Mouse (Mus musculus): Measurements from ENCODE around the gene Fam102a. TPM values are rescaled to one million over a fixed set of nuclear protein-coding genes. Genes with fewer than 3 reads are reported as not detected.
A peak's percentile ranks its signal among the peaks of the same experiment; 100 is the strongest.

Gene Fam102a
- total and polyA plus RNA-seq, 3 experiments = 1.3 to 7.8 (median 3.8) TPM

DNA sequence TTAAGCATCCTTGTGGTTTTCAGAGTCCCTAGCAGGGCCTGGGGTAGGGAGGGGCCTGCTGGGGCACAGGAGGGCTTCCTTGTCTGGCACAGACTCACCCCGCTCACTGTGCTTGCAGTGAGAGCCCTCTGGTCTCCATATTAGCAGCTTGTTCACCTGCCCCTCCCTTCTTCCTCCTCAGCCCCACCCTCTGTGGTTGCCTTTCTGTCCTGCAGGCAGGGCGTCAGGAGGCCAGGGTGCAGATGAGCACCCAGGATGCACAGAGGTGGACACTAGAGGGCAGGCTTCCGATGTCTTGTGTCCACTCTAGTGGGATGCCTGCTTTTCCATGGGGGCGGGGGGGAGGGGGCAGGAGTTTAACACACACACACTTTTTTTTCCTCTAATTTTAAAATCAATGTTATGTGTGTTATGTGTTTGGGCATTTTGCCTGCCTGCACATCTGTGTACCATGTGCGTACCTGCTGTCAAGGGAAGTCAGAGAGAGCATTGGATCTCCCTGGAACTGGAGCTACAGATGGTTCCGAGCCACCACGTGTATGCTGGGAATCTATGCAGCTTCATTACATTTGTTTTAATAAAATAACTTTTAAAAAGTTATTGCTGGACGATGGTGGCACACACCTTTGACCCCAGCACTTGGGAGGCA, 66.4 kb downstream of the Fam102a start:
- Histone ChIP-seq H3K79me2 (replicated peaks; ENCODE audit: control insufficient read depth, extremely low read depth, insufficient read depth, poor library complexity, severe bottlenecking) (no peaks in the 10 kb centered on the region), H3K27ac (ENCODE audit: insufficient read depth, low read depth) (no peak overlapping the region), H3K27me3 (replicated peaks) (no peaks in the 10 kb centered on the region), H3K4me2 (ENCODE audit: insufficient read depth, low read depth, poor library complexity, severe bottlenecking) (no peak overlapping the region), H3K4me1 (ENCODE audit: control insufficient read depth in 1 of 2, insufficient read depth in 2 of 2) (peaks cover 0 to 25% of the 10 kb centered on the region in 2 experiments; a peak in 2 of 4 replicates), H3K36me3 (replicated peaks in 1 of 2; ENCODE audit: control insufficient read depth in 1 of 2, insufficient read depth in 1 of 2, low read length in 1 of 2) (peaks cover 20 to 44% of the 10 kb centered on the region in 2 experiments), H3K4me3 (replicated peaks in 1 of 3; ENCODE audit: low read depth in 2 of 3, low read length in 2 of 3, poor library complexity in 1 of 3) (no peak overlapping the region), H3K9me3 (replicated peaks; ENCODE audit: low read length) (no peaks in the 10 kb centered on the region), H3K9ac (ENCODE audit: insufficient read depth, low read depth) (no peak overlapping the region)
- DNase-seq (ENCODE audit: extremely low read depth) = peak; percentile 69
- TF ChIP-seq CTCF (conservative IDR thresholded peaks at IDR 0.05 in 1 of 2, IDR thresholded peaks at IDR 0.05 in 1 of 2; ENCODE audit: low read depth in 2 of 2, low read length in 2 of 2) (peak in 1 of 2 experiments; percentile 59; a peak in 2 of 4 replicates), RCOR1 (conservative IDR thresholded peaks at IDR 0.05; ENCODE audit: low read depth, low read length) (no peak), NRF1 (IDR thresholded peaks at IDR 0.05; ENCODE audit: low read depth, low read length) (no peak), BHLHE40 (IDR thresholded peaks at IDR 0.05; ENCODE audit: low read depth, low read length) (no peak), TCF12 (IDR thresholded peaks at IDR 0.05; ENCODE audit: low read depth, low read length) (no peak), TBP (conservative IDR thresholded peaks at IDR 0.05; ENCODE audit: low read depth, low read length) (no peak)
- dilution Hi-C loops (cut with MboI; ENCODE audit: extremely low pct_ligation_motif_present, extremely low pct_unique_long_range_greater_than_20kb, low sequenced_read_pairs) = no loop called here
- in situ Hi-C loops (cut with MboI; ENCODE audit: low pct_ligation_motif_present, low pct_unique_long_range_greater_than_20kb, low sequenced_read_pairs) = no loop called here

DNA sequence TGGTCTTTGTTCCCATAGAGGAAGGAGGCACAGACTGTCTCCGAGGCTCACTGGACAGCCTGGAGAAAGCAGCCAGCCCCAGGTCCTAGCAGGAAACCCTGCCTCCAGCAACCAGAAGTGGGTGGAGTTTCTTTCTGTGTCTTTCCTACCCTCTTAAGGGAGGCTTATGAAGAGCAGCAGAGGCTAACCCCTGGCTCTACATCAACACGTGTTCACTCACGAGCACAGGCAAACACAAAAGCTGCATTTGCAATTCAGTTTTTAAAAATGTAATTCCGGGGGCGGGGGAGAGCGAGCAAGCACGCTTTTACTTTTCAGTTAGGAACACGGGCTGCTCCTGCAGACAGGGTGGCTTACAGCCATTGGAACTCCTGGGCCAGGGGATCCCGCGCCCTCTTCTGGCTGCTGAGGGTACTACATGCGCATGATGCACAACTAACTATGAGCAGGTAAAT, 67.5 kb downstream of the Fam102a start:
- dilution Hi-C loops (cut with MboI; ENCODE audit: extremely low pct_ligation_motif_present, extremely low pct_unique_long_range_greater_than_20kb, low sequenced_read_pairs) (no loop called here), in situ Hi-C loops (cut with MboI; ENCODE audit: low pct_ligation_motif_present, low pct_unique_long_range_greater_than_20kb, low sequenced_read_pairs) (no loop called here)
- peak; percentile 77 for DNase-seq (ENCODE audit: extremely low read depth)
- H3K27ac ChIP-seq (ENCODE audit: insufficient read depth, low read depth) = no peak overlapping the region
- peaks cover 10 to 33% of the 10 kb centered on the region in 2 experiments for H3K36me3 ChIP-seq (replicated peaks in 1 of 2; ENCODE audit: control insufficient read depth in 1 of 2, insufficient read depth in 1 of 2, low read length in 1 of 2)
- H3K79me2 ChIP-seq (replicated peaks; ENCODE audit: control insufficient read depth, extremely low read depth, insufficient read depth, poor library complexity, severe bottlenecking) = no peaks in the 10 kb centered on the region
- no peak overlapping the region for H3K4me3 ChIP-seq (replicated peaks in 1 of 3; ENCODE audit: low read depth in 2 of 3, low read length in 2 of 3, poor library complexity in 1 of 3)
- H3K9me3 ChIP-seq (replicated peaks; ENCODE audit: low read length) = no peaks in the 10 kb centered on the region
- H3K9ac ChIP-seq (ENCODE audit: insufficient read depth, low read depth) = no peak overlapping the region
- no peak for TF ChIP-seq MEF2A (IDR thresholded peaks at IDR 0.05; ENCODE audit: borderline replicate concordance, low read depth, low read length)
- TF ChIP-seq CTCF (conservative IDR thresholded peaks at IDR 0.05 in 1 of 2, IDR thresholded peaks at IDR 0.05 in 1 of 2; ENCODE audit: low read depth in 2 of 2, low read length in 2 of 2) = peak; percentile 76 to 79
- 0 out of 2 replicates have a peak, but pooled peaks have one; percentile 8 for TF ChIP-seq NELFE (IDR thresholded peaks at IDR 0.05; ENCODE audit: low read depth, low read length)
- peak; percentile 35 for TF ChIP-seq RAD21 (IDR thresholded peaks at IDR 0.05; ENCODE audit: low read depth, low read length)
- no peak for TF ChIP-seq TCF12 (IDR thresholded peaks at IDR 0.05; ENCODE audit: low read depth, low read length)
- TF ChIP-seq SMC3 (IDR thresholded peaks at IDR 0.05; ENCODE audit: low read depth, low read length) = peak; percentile 66
- TF ChIP-seq MYC (IDR thresholded peaks at IDR 0.05; ENCODE audit: low read depth, low read length) = peak; percentile 20; the same call in 1 of the 2 replicates
- 0 out of 2 replicates have a peak, but pooled peaks have one; percentile 18 for TF ChIP-seq HCFC1 (IDR thresholded peaks at IDR 0.05; ENCODE audit: low read depth, low read length)
- TF ChIP-seq GABPA (IDR thresholded peaks at IDR 0.05; ENCODE audit: insufficient replicate concordance, low read depth, low read length) = no peak
- H3K4me1 ChIP-seq (ENCODE audit: control insufficient read depth in 1 of 2, insufficient read depth in 2 of 2) = peaks cover 0 to 26% of the 10 kb centered on the region in 2 experiments; a peak in 2 of 4 replicates
- no peaks in the 10 kb centered on the region for H3K27me3 ChIP-seq (replicated peaks)
- no peak overlapping the region for H3K4me2 ChIP-seq (ENCODE audit: insufficient read depth, low read depth, poor library complexity, severe bottlenecking)

Measured in CH12.LX (cell line).